Comparison of ENCODE assay signal across 8 mouse cellular contexts in genomic region chr7:64889919-64890318, GRCm38 (mm10). TPM values are rescaled to one million over a fixed set of nuclear protein-coding genes. Genes with fewer than 3 reads are reported as not detected.
A peak's percentile ranks its signal among the peaks of the same experiment; 100 is the strongest.
DNase-seq lines count a peak whose midpoint lies in the region; ATAC-seq lines count a peak whose summit lies in the region.

No protein-coding gene starts in this region.

- ATAC-seq in frontal cortex, adult (ENCODE audit: low TSS enrichment) = 0 out of 2 replicates have a peak, but pooled peaks have one; percentile 24

- intact Hi-C loops in heart, postnatal 10 days (cut with DNase I) = no loop called here

- DNase-seq in frontal cortex, postnatal 14 days (ENCODE audit: low spot score in 2 of 2) = no peak
- DNase-seq in right cerebral cortex, postnatal 10 days (ENCODE audit: low spot score in 2 of 2) = peak; percentile 78 to 80
- DNase-seq in right cerebral cortex, adult 2 months (ENCODE audit: low spot score in 2 of 2) = no peak
- DNase-seq in heart, postnatal 10 days = peak; percentile 78 to 83
- peak; percentile 26 for DNase-seq in right cerebral cortex, postnatal 14 days
- no peak for DNase-seq in B cell, adult 2 months
- DNase-seq in embryo, embryonic 10.5 days (ENCODE audit: low spot score) = no peak

RNA-seq across cellular contexts. Expression of gene Nsmce3, which starts 17.1 kb away (rescaled TPM):
- 1 to 10 TPM; 3.4 to 4.1 TPM for total RNA-seq in heart, postnatal 10 days (2021)

Comparison
In these comparisons a context has a peak if more than half of its experiments do, and no peak if none do; other contexts are left out.
1. DNase-seq: peak in right cerebral cortex, postnatal 10 days (2 of 2), heart, postnatal 10 days (2 of 2) and right cerebral cortex, postnatal 14 days (single experiment); none in frontal cortex, postnatal 14 days (0 of 2), right cerebral cortex, adult 2 months (0 of 2), B cell, adult 2 months (0 of 2) and embryo, embryonic 10.5 days (single experiment).